ENCODE assay signal across 8 mouse cellular contexts in the genomic region with DNA sequence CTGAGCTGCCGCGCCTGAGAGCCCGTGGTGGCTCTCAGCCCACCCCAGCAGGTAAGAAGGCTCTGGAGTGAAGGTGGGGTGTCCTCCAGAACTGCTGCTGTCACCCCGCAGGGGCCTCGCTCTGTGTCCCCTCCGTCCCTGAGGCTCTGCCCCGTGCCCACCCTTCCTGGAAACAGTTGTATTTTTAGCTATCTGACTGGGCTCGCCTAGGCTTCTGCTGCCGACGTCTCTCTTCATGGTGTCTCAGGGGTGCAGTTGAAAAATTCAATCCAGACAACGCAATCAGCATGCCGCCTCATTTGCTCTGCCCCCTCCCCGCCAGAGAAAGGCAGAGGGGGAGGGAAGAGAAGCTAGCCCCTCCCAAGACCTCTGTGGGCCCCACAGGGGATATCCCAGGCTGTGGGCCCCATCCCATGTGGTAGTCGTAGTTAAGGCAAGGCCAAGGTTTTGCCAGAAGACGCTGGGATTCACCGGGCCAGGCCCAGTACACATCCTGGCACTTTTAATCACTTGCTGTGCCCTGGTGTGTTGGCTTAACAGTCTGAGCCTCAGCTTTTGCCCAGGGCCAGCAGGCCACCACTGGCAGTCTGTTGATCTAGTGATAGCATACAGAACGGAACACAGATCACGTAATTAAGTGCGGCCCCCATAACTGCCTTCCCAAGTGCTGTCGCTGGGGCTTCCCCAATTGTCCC. TPM values are rescaled to one million over a fixed set of nuclear protein-coding genes. Genes with fewer than 3 reads are reported as not detected.
A peak's percentile ranks its signal among the peaks of the same experiment; 100 is the strongest.
DNase-seq lines count a peak whose midpoint lies in the region; ATAC-seq lines count a peak whose summit lies in the region.

No protein-coding gene starts in this region.

- ATAC-seq in kidney, embryonic 14.5 days (ENCODE audit: low FRiP score, low TSS enrichment), result no peak
- ATAC-seq in embryonic facial prominence, embryonic 14.5 days (ENCODE audit: low read depth), result no peak
- ATAC-seq in hindbrain, embryonic 11.5 days (ENCODE audit: low FRiP score), result no peak
- ATAC-seq in midbrain, embryonic 14.5 days (ENCODE audit: low FRiP score, low TSS enrichment), result no peak
- no peak for ATAC-seq in frontal cortex, adult (ENCODE audit: low TSS enrichment)

- H3K27ac ChIP-seq in kidney, embryonic 14.5 days (ENCODE audit: low read depth, low read length), result no peak overlapping the region
- peak overlapping the region; percentile 24 for H3K27ac ChIP-seq in embryonic facial prominence, embryonic 14.5 days (replicated peaks; ENCODE audit: low read depth, low read length)
- peak overlapping the region; percentile 42 for H3K27ac ChIP-seq in hindbrain, embryonic 11.5 days (ENCODE audit: low read depth, low read length)
- peak overlapping the region; percentile 58 for H3K27ac ChIP-seq in midbrain, embryonic 14.5 days (replicated peaks; ENCODE audit: low read depth, low read length)

- peaks cover 17% of the 10 kb centered on the region for H3K36me3 ChIP-seq in kidney, embryonic 14.5 days (ENCODE audit: control insufficient read depth, insufficient read depth, low read length)
- 0 out of 2 replicates have a peak, but pooled peaks cover 4% of the 10 kb centered on the region for H3K36me3 ChIP-seq in embryonic facial prominence, embryonic 14.5 days (ENCODE audit: control insufficient read depth, insufficient read depth, low read length)
- H3K36me3 ChIP-seq in hindbrain, embryonic 11.5 days (ENCODE audit: control insufficient read depth, insufficient read depth, low read length), result no peaks in the 10 kb centered on the region
- peaks cover 9% of the 10 kb centered on the region; the same call in 1 of the 2 replicates for H3K36me3 ChIP-seq in midbrain, embryonic 14.5 days (ENCODE audit: control insufficient read depth, insufficient read depth, low read length)

- H3K4me1 ChIP-seq in kidney, embryonic 14.5 days (ENCODE audit: control insufficient read depth, insufficient read depth, low read length), result peaks cover 61% of the 10 kb centered on the region
- H3K4me1 ChIP-seq in embryonic facial prominence, embryonic 14.5 days (ENCODE audit: control insufficient read depth, insufficient read depth, low read length), result peaks cover 48% of the 10 kb centered on the region
- H3K4me1 ChIP-seq in hindbrain, embryonic 11.5 days (replicated peaks; ENCODE audit: control insufficient read depth, insufficient read depth, low read length), result peaks cover 59% of the 10 kb centered on the region
- H3K4me1 ChIP-seq in midbrain, embryonic 14.5 days (ENCODE audit: control insufficient read depth, insufficient read depth, low read length), result peaks cover 78% of the 10 kb centered on the region

- H3K9ac ChIP-seq in kidney, embryonic 14.5 days (ENCODE audit: low read depth, low read length), result peak overlapping the region; percentile 4; the same call in 1 of the 2 replicates
- no peak overlapping the region for H3K9ac ChIP-seq in embryonic facial prominence, embryonic 14.5 days (ENCODE audit: low read depth, low read length)
- peak overlapping the region; percentile 7; the same call in 1 of the 2 replicates for H3K9ac ChIP-seq in hindbrain, embryonic 11.5 days (ENCODE audit: low read depth, low read length)
- H3K9ac ChIP-seq in midbrain, embryonic 14.5 days (replicated peaks; ENCODE audit: low read length), result peak overlapping the region; percentile 18; the same call in 1 of the 2 replicates

- H3K9me3 ChIP-seq in kidney, embryonic 14.5 days (ENCODE audit: control insufficient read depth, low read length), result no peaks in the 10 kb centered on the region
- H3K9me3 ChIP-seq in embryonic facial prominence, embryonic 14.5 days (ENCODE audit: control insufficient read depth, low read length), result no peaks in the 10 kb centered on the region
- no peaks in the 10 kb centered on the region for H3K9me3 ChIP-seq in hindbrain, embryonic 11.5 days (ENCODE audit: control insufficient read depth, low read length)
- no peaks in the 10 kb centered on the region for H3K9me3 ChIP-seq in midbrain, embryonic 14.5 days (ENCODE audit: control insufficient read depth, low read length)

- no peak overlapping the region for H3K4me3 ChIP-seq in kidney, embryonic 14.5 days (ENCODE audit: low read length)
- H3K4me3 ChIP-seq in embryonic facial prominence, embryonic 14.5 days (ENCODE audit: low read depth, low read length), result no peak overlapping the region
- no peak overlapping the region for H3K4me3 ChIP-seq in hindbrain, embryonic 11.5 days (ENCODE audit: low read depth, low read length)
- no peak overlapping the region for H3K4me3 ChIP-seq in midbrain, embryonic 14.5 days (replicated peaks; ENCODE audit: low read depth, low read length)

- no peaks in the 10 kb centered on the region for H3K27me3 ChIP-seq in kidney, embryonic 14.5 days (ENCODE audit: control insufficient read depth, insufficient read depth, low read length)
- H3K27me3 ChIP-seq in embryonic facial prominence, embryonic 14.5 days (replicated peaks; ENCODE audit: control insufficient read depth, insufficient read depth, low read length), result no peaks in the 10 kb centered on the region
- H3K27me3 ChIP-seq in hindbrain, embryonic 11.5 days (ENCODE audit: control insufficient read depth, insufficient read depth, low read length), result no peaks in the 10 kb centered on the region
- H3K27me3 ChIP-seq in midbrain, embryonic 14.5 days (ENCODE audit: control insufficient read depth, insufficient read depth, low read length), result no peaks in the 10 kb centered on the region

- WGBS in kidney, embryonic 14.5 days, result 63% methylated on average over 19 of the region's 20 CpGs
- WGBS in embryonic facial prominence, embryonic 14.5 days, result 42% methylated on average over 19 of the region's 20 CpGs
- 59% methylated on average over 20 of the region's 20 CpGs for WGBS in hindbrain, embryonic 11.5 days
- 42% methylated on average over 20 of the region's 20 CpGs for WGBS in midbrain, embryonic 14.5 days

- no peak overlapping the region for H3K4me2 ChIP-seq in kidney, embryonic 14.5 days (replicated peaks; ENCODE audit: low read depth, low read length)
- 0 out of 2 replicates have a peak overlapping the region, but pooled peaks have one; percentile 2 for H3K4me2 ChIP-seq in embryonic facial prominence, embryonic 14.5 days (ENCODE audit: low read depth, low read length)
- H3K4me2 ChIP-seq in hindbrain, embryonic 11.5 days (replicated peaks; ENCODE audit: low read depth, low read length), result no peak overlapping the region
- no peak overlapping the region for H3K4me2 ChIP-seq in midbrain, embryonic 14.5 days (ENCODE audit: low read length)

- no peak for DNase-seq in kidney, postnatal 36 days
- peak; percentile 63 for DNase-seq in embryonic facial prominence, embryonic 14.5 days (ENCODE audit: low spot score)
- no peak for DNase-seq in hindbrain, embryonic 11.5 days (ENCODE audit: low spot score)
- DNase-seq in midbrain, embryonic 14.5 days, result no peak
- no peak for DNase-seq in kidney, adult 9 months
- no peak for DNase-seq in thymus, postnatal 14 days

RNA-seq across cellular contexts. Expression of a gene that starts 32.8 kb away (rescaled TPM):
- 118 and 145 TPM in 2 replicates for polyA plus RNA-seq in kidney, embryonic 14.5 days (2014; fragmentation: Nextera tagmentation; extraction: Ambion mirVana)
- 82.7 and 94.0 TPM in 2 replicates for polyA plus RNA-seq in embryonic facial prominence, embryonic 14.5 days (2014; fragmentation: Nextera tagmentation; extraction: Ambion mirVana)
- 94.8 and 96.9 TPM in 2 replicates for polyA plus RNA-seq in hindbrain, embryonic 11.5 days (2014; fragmentation: Nextera tagmentation; extraction: Ambion mirVana)
- polyA plus RNA-seq in midbrain, embryonic 14.5 days (2014; fragmentation: Nextera tagmentation; extraction: Ambion mirVana), result 15.5 and 23.7 TPM in 2 replicates
